Mouse (Mus musculus) thymus, adult 2 months (tissue): Measurements from ENCODE around the gene Traf3.

Source experiments
- CTCF ChIP-seq: fragments of 200-500 bp; IDR thresholded peaks from 2 replicates; pipeline ENCODE4 v1.5.1; 2012; ENCODE audit warnings: mild to moderate bottlenecking, control low read depth, low read length, moderate library complexity, borderline replicate concordance; ENCODE audit not compliant: control insufficient read depth, poor library complexity, insufficient read depth; ENCODE audit errors: extremely low read depth
- POLR2A ChIP-seq: fragments of 200-500 bp; IDR thresholded peaks from 2 replicates; pipeline ENCODE4 v1.6.1; 2012; ENCODE audit warnings: mild to moderate bottlenecking, low read length, control low read depth, moderate library complexity; ENCODE audit not compliant: control insufficient read depth, poor library complexity, insufficient read depth; ENCODE audit errors: extremely low read depth

GRCm38 (mm10) chr12:111135953-111136352 is 30.2 kb upstream of the Traf3 start:
- TF ChIP-seq POLR2A = no peak
- TF ChIP-seq CTCF = no peak
